Mouse (Mus musculus) embryonic facial prominence, embryonic 15.5 days (tissue): ENCODE results near the gene Padi2. TPM values are rescaled to one million over a fixed set of nuclear protein-coding genes. Genes with fewer than 3 reads are reported as not detected.

Source experiments
- ATAC-seq: fragments of 200-750 bp; cut with Nextera tagmentation; 2 replicates; pipeline ENCODE4 v1.8.0; 2017; ENCODE audit warnings: low read depth, moderate TSS enrichment; ENCODE audit not compliant: insufficient number of reproducible peaks, low FRiP score, low TSS enrichment
- H3K27ac ChIP-seq: fragments of 300-500 bp; sonication (generic); replicated peaks from 2 replicates; pipeline ENCODE4 v1.5.1; 2015; ENCODE audit warnings: mild to moderate bottlenecking, inconsistent platforms
- H3K27me3 ChIP-seq: fragments of 300-500 bp; sonication (generic); 2 replicates; pipeline ENCODE4 v1.6.1; 2015; ENCODE audit warnings: inconsistent platforms
- H3K36me3 ChIP-seq: fragments of 300-500 bp; sonication (generic); 2 replicates; pipeline ENCODE4 v1.6.1; 2015; ENCODE audit warnings: mild to moderate bottlenecking, inconsistent platforms
- H3K4me1 ChIP-seq: fragments of 300-500 bp; sonication (generic); 2 replicates; pipeline ENCODE4 v1.6.1; 2015; ENCODE audit warnings: inconsistent platforms
- H3K4me2 ChIP-seq: fragments of 300-500 bp; sonication (generic); replicated peaks from 2 replicates; pipeline ENCODE4 v1.6.1; 2015; ENCODE audit warnings: mild to moderate bottlenecking, inconsistent platforms
- H3K4me3 ChIP-seq: fragments of 300-500 bp; sonication (generic); replicated peaks from 2 replicates; pipeline ENCODE4 v1.5.1; 2015; ENCODE audit warnings: mild to moderate bottlenecking, inconsistent platforms
- H3K9ac ChIP-seq: fragments of 300-500 bp; sonication (generic); 2 replicates; pipeline ENCODE4 v1.6.1; 2015; ENCODE audit warnings: inconsistent platforms
- H3K9me3 ChIP-seq: fragments of 300-500 bp; sonication (generic); replicated peaks from 2 replicates; pipeline ENCODE4 v1.6.1; 2016; ENCODE audit warnings: inconsistent platforms
- WGBS: fragments of 180-500 bp; shearing (Covaris S2); methylation state at CpG from one replicate; pipeline ENCODE4 v1.1.7; 2015; 5-methylcytosine and 5-hydroxymethylcytosine counted together
- polyA plus RNA-seq: library from polyadenylated mRNA; unstranded; fragments of >200 nt; fragmentation: Nextera tagmentation; extraction: Ambion mirVana; gene quantifications from 2 replicates; pipeline ENCODE4 v1.2.1, GENCODE M21; 2015

The Padi2 gene
- polyA plus RNA-seq, 1 experiment from 2014 or later: 15.3 TPM

DNA sequence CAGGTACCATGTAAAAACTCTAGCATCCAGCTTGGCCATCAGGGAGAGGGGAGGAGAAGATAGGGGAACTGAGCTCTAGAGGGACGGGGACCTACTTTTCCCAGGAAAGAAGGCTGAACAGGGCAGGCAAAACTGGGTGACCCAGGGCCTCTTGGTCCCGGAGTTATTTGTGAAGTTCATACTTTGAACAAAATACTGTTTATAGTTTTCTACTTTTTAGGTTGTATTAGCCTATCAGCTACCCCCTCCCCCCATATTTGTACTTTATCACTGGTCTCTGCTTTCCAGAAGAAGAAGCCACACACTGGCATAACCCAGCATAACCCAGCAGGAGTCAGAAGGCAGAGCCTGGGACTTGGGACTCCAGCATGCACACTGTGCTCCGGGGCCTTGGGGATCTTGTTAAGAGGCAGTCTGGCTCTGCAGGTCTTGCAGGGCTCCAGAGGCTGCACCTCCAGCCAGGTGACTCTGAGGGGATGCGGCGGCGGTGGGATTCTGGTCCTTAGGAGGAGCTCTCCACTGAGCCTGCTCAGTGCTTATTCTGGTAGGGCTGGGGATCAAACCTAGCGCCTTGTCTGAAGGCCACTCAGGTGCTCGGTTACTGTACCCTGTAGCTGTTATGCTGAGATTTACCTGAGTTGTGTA lies 25.0 kb upstream of the Padi2 start:
- no peaks in the 10 kb centered on the region for H3K4me1 ChIP-seq
- no peak overlapping the region for H3K27ac ChIP-seq
- H3K27me3 ChIP-seq: no peaks in the 10 kb centered on the region
- no peaks in the 10 kb centered on the region for H3K9me3 ChIP-seq
- no peak overlapping the region for H3K4me2 ChIP-seq
- no peak for ATAC-seq
- no peak overlapping the region for H3K9ac ChIP-seq
- no peaks in the 10 kb centered on the region for H3K36me3 ChIP-seq
- no peak overlapping the region for H3K4me3 ChIP-seq
- WGBS: 88% methylated on average over 8 of the region's 8 CpGs

DNA sequence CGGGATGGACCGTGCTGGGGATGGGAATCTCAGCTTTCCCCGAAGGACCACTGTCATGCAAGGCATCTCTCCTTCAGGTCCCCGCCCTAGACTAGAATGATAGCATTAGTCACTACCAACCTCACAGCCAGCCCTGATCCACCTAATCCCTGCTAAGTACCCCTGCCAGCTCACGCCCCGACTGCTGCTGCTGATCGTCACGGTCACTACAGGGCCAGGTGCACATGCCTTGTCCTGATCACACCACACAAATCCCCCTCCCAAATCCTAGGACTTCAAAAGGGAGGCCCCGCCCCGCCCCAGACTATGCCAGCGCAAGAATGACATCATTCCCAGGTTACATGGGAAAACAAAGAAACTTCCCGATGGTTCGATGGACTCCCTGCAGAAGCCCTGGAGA lies 24.4 kb upstream of the Padi2 start:
- no peak for ATAC-seq
- 80% methylated on average over 13 of the region's 13 CpGs for WGBS

DNA sequence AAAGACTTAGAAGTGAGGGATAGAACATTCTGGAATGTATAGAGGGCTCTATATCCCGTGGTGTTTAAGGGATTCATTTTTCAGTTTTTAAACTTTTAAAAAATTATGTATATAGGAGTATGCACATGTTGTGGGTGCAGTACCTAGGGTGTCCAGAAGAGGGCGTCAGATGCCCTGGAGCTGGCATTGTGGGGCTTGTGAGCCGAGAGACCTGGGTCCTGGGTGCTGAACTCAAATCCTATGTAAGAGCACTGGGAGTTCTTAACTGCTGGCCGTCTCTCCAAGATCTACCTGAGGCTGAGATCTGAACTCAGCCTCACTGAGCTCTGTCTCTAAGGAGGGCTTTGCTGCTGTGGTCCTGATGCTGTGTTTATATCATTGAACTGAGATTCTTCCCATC lies 23.8 kb upstream of the Padi2 start:
- no peak for ATAC-seq
- no peak overlapping the region for H3K27ac ChIP-seq
- H3K9me3 ChIP-seq: no peaks in the 10 kb centered on the region
- no peaks in the 10 kb centered on the region for H3K27me3 ChIP-seq
- H3K4me3 ChIP-seq: no peak overlapping the region
- H3K9ac ChIP-seq: no peak overlapping the region
- 67% methylated on average over 4 of the region's 4 CpGs for WGBS
- H3K4me2 ChIP-seq: no peak overlapping the region
- no peaks in the 10 kb centered on the region for H3K36me3 ChIP-seq
- H3K4me1 ChIP-seq: no peaks in the 10 kb centered on the region

More for the DNA sequence above, 24.4 kb upstream of the Padi2 start:
- H3K4me3 ChIP-seq: no peak overlapping the region
- H3K27ac ChIP-seq: no peak overlapping the region
- H3K4me2 ChIP-seq: no peak overlapping the region
- H3K9ac ChIP-seq: no peak overlapping the region
- no peaks in the 10 kb centered on the region for H3K4me1 ChIP-seq
- no peaks in the 10 kb centered on the region for H3K9me3 ChIP-seq
- H3K36me3 ChIP-seq: no peaks in the 10 kb centered on the region
- H3K27me3 ChIP-seq: no peaks in the 10 kb centered on the region

DNA sequence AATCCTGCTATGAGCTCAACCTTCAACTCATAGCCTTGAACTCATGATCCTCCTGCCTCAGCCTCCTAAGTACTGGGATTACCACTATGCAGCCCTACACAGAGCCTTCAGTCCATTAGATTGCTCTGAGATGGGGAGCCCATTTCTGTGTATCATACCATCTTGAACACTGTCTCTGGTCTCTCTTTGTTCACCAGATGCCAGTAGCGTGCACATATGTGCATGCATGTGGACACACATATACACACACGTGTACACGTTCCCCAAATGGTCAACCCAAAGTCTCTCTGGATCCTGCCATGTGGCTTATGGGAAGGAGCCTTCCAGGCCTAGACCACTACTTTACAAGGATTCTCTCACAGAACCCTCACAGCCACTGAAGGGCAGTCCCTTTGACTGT lies 23.2 kb upstream of the Padi2 start:
- Histone ChIP-seq H3K9ac (no peak overlapping the region), H3K4me1 (no peaks in the 10 kb centered on the region), H3K4me2 (no peak overlapping the region), H3K36me3 (no peaks in the 10 kb centered on the region), H3K27ac (no peak overlapping the region), H3K9me3 (no peaks in the 10 kb centered on the region), H3K4me3 (no peak overlapping the region), H3K27me3 (no peaks in the 10 kb centered on the region)
- 97% methylated on average over 3 of the region's 3 CpGs for WGBS
- no peak for ATAC-seq

DNA sequence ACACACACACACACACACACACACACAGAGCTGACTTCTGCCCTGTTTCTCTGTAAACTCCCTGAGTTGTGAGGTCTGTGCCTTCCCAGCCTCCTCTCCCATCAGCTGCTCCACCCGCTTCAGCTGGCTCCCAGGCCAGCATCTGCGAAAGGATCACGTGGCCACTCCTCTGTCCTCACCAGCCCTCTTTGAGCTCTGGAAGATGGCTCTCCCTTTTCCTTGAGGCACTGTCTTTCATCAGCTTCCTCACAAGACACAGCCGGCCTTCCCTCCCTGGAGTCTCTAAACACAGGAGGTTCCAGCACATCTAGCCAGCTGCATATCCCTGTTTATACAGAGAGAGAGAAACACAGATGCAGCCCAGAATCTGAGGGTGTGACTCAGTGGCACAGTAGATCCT lies 22.3 kb upstream of the Padi2 start:
- H3K9me3 ChIP-seq: no peaks in the 10 kb centered on the region
- WGBS: 16% methylated on average over 4 of the region's 4 CpGs
- H3K4me3 ChIP-seq: no peak overlapping the region
- H3K27me3 ChIP-seq: no peaks in the 10 kb centered on the region
- no peak overlapping the region for H3K9ac ChIP-seq
- no peak overlapping the region for H3K27ac ChIP-seq
- no peaks in the 10 kb centered on the region for H3K36me3 ChIP-seq
- peak; percentile 58; the same call in 1 of the 2 replicates for ATAC-seq
- H3K4me2 ChIP-seq: no peak overlapping the region
- no peaks in the 10 kb centered on the region for H3K4me1 ChIP-seq

DNA sequence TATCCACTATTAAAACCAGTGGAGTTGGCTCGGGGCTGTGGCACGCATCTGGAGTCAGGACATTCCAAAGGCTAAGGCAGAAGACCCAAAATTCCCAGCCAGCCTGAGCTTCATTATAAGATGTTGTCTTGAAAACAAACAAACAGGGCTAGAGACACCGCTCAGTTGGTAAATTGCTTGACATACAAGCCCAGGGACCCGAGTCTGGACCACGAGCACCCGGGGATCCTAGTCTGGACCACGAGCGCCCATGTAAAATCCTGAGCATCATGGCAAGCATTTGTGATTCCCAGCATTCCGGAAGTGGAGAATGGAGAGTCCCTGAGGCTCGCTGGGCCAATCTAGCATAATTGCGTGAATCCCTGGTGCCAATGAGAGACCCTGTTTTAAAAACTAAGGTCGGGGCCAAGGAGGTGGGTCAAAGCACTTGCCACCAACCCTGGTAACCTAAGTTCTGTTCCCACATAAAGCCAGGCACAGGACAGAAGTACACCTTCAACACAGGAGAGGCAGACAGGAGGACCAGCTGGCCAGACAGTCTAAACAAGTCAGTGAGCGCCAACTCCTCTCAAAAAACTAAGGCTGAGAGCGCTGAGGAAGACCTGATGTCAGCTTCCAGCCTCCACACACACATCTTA lies 14.5 kb upstream of the Padi2 start:
- H3K4me1 ChIP-seq: no peaks in the 10 kb centered on the region
- H3K36me3 ChIP-seq: no peaks in the 10 kb centered on the region
- H3K9ac ChIP-seq: no peak overlapping the region
- H3K9me3 ChIP-seq: peaks cover 8% of the 10 kb centered on the region; the same call in 1 of the 2 replicates
- H3K27me3 ChIP-seq: no peaks in the 10 kb centered on the region
- no peak overlapping the region for H3K27ac ChIP-seq
- no peak for ATAC-seq
- no peak overlapping the region for H3K4me2 ChIP-seq
- H3K4me3 ChIP-seq: no peak overlapping the region
- 94% methylated on average over 14 of the region's 14 CpGs for WGBS

DNA sequence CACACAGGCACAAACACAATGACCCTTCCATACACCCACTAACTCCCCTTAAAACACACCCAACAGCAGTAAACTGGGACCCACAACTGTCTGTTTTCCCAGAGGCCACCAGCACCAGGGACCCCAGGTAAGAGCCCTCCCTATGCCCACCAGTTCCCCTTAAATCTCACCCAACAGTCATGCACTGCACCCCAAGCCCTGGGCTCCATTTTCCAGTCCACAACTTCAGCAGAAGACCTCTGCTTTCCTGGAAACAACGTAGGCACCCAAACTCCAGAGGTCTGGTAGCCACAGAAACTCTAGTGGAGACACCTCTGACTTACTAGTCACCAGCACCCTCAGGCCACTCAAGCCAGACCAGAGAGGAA lies 14.0 kb upstream of the Padi2 start:
- no peak overlapping the region for H3K27ac ChIP-seq
- 69% methylated on average over 1 of the region's 1 CpGs for WGBS
- H3K9me3 ChIP-seq: peaks cover 8% of the 10 kb centered on the region; the same call in 1 of the 2 replicates
- no peak overlapping the region for H3K4me3 ChIP-seq
- no peaks in the 10 kb centered on the region for H3K4me1 ChIP-seq
- ATAC-seq: no peak
- no peak overlapping the region for H3K4me2 ChIP-seq
- H3K9ac ChIP-seq: no peak overlapping the region
- H3K27me3 ChIP-seq: no peaks in the 10 kb centered on the region
- H3K36me3 ChIP-seq: no peaks in the 10 kb centered on the region

DNA sequence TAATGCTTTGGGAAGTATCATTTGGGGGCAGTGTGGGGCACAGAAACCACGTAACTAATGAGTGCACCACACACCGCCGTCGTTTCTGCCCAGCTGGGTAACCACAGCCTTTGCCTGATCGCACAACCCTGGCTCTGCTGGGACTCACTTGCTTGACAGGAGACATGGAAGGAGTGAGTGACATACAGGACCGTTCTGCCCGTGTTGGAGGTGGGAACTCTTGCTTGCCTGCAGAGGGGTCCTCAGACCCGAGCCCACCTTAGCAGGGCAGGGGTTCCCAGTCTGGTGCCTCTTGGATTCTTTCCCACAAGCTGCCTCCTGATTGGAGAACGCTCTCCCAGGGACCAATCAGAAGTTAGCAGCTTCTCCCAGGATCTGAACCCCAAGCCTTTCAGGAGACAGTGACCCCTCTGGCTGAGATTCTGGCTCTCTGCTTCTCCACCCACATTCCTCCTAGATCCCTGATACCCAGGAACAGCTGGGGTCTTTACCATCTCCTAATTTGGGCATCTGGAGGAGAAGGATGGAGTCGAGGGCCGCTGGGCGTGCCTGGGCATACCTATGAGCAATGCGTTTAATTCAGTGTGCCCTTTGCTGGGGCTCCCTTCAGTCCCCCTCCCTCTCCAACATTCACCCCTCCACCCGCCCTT lies 1.2 kb upstream of the Padi2 start:
- Histone ChIP-seq H3K27me3 (peaks cover 62% of the 10 kb centered on the region), H3K27ac (no peak overlapping the region), H3K9ac (no peak overlapping the region), H3K36me3 (no peaks in the 10 kb centered on the region), H3K4me2 (no peak overlapping the region), H3K4me1 (peaks cover 20% of the 10 kb centered on the region), H3K9me3 (no peaks in the 10 kb centered on the region), H3K4me3 (no peak overlapping the region)
- ATAC-seq: no peak
- 38% methylated on average over 14 of the region's 14 CpGs for WGBS

DNA sequence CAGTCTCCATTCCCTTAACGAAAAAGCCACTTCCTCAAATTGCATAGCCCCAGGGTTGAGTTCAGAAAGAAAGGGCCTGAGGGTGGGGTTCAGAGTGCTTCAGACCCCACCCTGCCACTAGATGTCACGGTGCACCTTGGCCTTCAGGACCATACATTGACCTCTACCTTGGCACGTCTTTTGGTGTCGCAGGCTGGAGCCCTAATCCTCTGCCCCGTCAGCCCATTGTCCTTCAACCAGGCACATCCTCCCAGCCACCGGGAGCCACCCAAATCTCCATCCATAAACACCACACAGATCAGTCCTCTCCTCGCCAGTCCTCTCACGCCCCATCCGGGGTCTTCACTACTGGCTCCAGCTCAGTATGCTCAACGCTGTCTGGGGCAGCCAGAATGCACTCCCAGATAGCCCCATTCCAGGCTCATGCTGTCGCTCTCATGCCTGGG lies 695 bp upstream of the Padi2 start:
- Histone ChIP-seq H3K9me3 (no peaks in the 10 kb centered on the region), H3K4me3 (peak overlapping the region; percentile 38; the same call in 1 of the 2 replicates), H3K27ac (no peak overlapping the region), H3K4me1 (peaks cover 20% of the 10 kb centered on the region), H3K27me3 (peaks cover 62% of the 10 kb centered on the region), H3K36me3 (no peaks in the 10 kb centered on the region), H3K9ac (no peak overlapping the region), H3K4me2 (peak overlapping the region; percentile 61)
- WGBS: 11% methylated on average over 11 of the region's 11 CpGs
- ATAC-seq: no peak

DNA sequence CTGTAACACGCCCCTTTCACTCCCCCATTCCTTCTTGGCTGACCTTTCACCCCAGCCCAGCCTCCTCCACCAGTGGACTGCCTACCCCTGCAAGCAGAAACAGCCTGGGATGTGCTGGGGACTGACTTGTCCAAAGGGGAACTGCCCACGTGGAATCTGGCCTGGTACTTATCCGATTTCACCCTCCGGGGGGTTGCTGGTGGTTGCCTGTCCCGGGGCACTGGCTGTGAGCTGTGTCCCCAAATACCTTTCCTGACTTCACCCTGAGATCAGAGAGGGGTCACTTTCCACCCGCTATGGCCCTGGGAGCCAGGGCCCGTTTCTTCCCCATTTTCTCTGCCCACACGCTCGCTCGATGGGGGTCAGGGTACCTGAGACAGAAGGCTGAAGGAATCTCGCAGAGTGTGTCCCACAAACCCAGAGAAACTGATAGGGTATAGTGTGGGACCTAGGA lies 710 bp downstream of the Padi2 start:
- H3K4me3 ChIP-seq: 0 out of 2 replicates have a peak overlapping the region, but pooled peaks have one; percentile 38
- peak overlapping the region; percentile 61 for H3K4me2 ChIP-seq
- H3K9me3 ChIP-seq: no peaks in the 10 kb centered on the region
- H3K36me3 ChIP-seq: no peaks in the 10 kb centered on the region
- H3K4me1 ChIP-seq: peaks cover 26% of the 10 kb centered on the region
- peaks cover 62% of the 10 kb centered on the region for H3K27me3 ChIP-seq
- WGBS: 40% methylated on average over 11 of the region's 11 CpGs
- H3K27ac ChIP-seq: no peak overlapping the region
- no peak for ATAC-seq
- no peak overlapping the region for H3K9ac ChIP-seq

DNA sequence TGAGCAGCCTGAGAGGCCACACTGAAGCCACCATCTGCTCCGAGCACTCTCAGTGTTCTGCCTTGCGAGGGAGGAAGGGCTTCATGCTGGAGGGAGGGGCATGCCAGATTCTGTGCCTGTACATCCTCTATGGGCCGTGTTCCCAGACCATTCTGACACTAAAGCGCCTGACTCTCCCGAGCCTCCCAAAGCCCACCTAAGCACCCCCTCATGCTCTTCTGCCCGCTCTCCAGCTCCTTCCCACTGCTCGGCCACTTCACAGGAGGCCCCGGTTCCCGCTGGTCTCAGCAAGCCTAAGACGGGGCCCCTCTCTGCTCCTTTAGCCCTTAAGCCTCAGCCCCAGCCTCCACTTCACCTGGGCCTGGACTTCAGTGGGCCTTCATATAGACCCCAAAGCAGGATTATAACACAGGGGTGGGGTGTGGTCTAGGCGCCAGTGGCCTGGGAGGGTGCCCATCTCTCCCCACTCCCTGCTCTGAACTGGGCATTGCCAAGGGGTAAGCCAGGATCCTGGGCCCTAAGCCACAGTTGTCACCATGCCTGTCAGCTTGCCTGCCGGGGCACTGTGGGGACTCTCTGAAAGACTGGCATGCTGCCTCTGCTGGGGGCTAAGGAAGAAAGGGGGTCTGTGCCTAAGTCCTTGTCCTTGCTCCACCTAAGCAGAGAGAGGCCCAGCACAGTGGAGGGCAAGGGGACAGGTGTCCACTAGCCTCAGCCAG lies 1.3 kb downstream of the Padi2 start:
- H3K4me2 ChIP-seq: no peak overlapping the region
- WGBS: 58% methylated on average over 12 of the region's 12 CpGs
- peaks cover 28% of the 10 kb centered on the region for H3K4me1 ChIP-seq
- H3K27me3 ChIP-seq: peaks cover 62% of the 10 kb centered on the region
- no peak overlapping the region for H3K4me3 ChIP-seq
- no peak overlapping the region for H3K27ac ChIP-seq
- H3K9ac ChIP-seq: no peak overlapping the region
- H3K9me3 ChIP-seq: no peaks in the 10 kb centered on the region
- ATAC-seq: no peak
- no peaks in the 10 kb centered on the region for H3K36me3 ChIP-seq
